Mouse (Mus musculus) cerebellum, adult 2 months (tissue): ENCODE measurements around the gene Cbll1. TPM values are rescaled to one million over a fixed set of nuclear protein-coding genes. Genes with fewer than 3 reads are reported as not detected.
"Not testable (repeated sequence)": the region's sequence is repeated elsewhere in the genome, so short reads cannot be mapped to it uniquely, and the experiment has no call there.

ENCODE experiments used
- DNase-seq, 2 experiments: peaks; one replicate each; pipeline ENCODE4 v3.0.0; 2021
- H3K27ac ChIP-seq: fragments of 200-500 bp; 2 replicates; pipeline ENCODE4 v1.5.1; 2012; ENCODE audit warnings: low read length, control low read depth, inconsistent platforms; ENCODE audit not compliant: insufficient read depth
- H3K27me3 ChIP-seq: fragments of 200-500 bp; 2 replicates; pipeline ENCODE4 v1.6.1; 2012; ENCODE audit warnings: inconsistent platforms, mild to moderate bottlenecking, low read length, moderate library complexity; ENCODE audit not compliant: control insufficient read depth, insufficient read depth
- H3K4me1 ChIP-seq: fragments of 200-500 bp; 2 replicates; pipeline ENCODE4 v1.6.1; 2011; ENCODE audit warnings: low read length; ENCODE audit not compliant: control insufficient read depth, insufficient read depth
- H3K4me3 ChIP-seq: fragments of 200-500 bp; replicated peaks from 2 replicates; pipeline ENCODE3; 2011; ENCODE audit warnings: mild to moderate bottlenecking, low read depth, low read length, control low read depth; ENCODE audit not compliant: insufficient read depth
- CTCF ChIP-seq: fragments of 200-500 bp; IDR thresholded peaks from 2 replicates; pipeline ENCODE4 v1.5.1; 2011; ENCODE audit warnings: low read depth, mild to moderate bottlenecking, control low read depth, low read length, moderate library complexity, borderline replicate concordance; ENCODE audit not compliant: insufficient read depth
- POLR2A ChIP-seq: fragments of 200-500 bp; IDR thresholded peaks from 2 replicates; pipeline ENCODE4 v1.6.1; 2011; ENCODE audit warnings: low read length, control low read depth, borderline replicate concordance; ENCODE audit not compliant: insufficient read depth
- WGBS: fragments of 180-500 bp; shearing (Covaris S2); methylation state at CpG from one replicate; pipeline ENCODE4 v1.1.7; 2018; 5-methylcytosine and 5-hydroxymethylcytosine counted together
- polyA plus RNA-seq: library from polyadenylated mRNA; depleted of rRNA; stranded (reverse); fragments of >200 nt; gene quantifications from 2 replicates; pipeline ENCODE4 v1.2.3, GENCODE M21; 2012

Cbll1 gene
- polyA plus RNA-seq, 1 experiment, result 11.3 TPM

GRCm38 (mm10) chr12:31508496-31508895 lies 9.1 kb upstream of the Cbll1 start:
- no peak overlapping the region for H3K4me3 ChIP-seq
- H3K27me3 ChIP-seq, result no peaks in the 10 kb centered on the region
- WGBS, result 84% methylated on average over 6 of the region's 6 CpGs
- H3K27ac ChIP-seq, result no peak overlapping the region
- TF ChIP-seq POLR2A (no peak), CTCF (no peak)
- DNase-seq, result no peak
- no peaks in the 10 kb centered on the region for H3K4me1 ChIP-seq

DNA sequence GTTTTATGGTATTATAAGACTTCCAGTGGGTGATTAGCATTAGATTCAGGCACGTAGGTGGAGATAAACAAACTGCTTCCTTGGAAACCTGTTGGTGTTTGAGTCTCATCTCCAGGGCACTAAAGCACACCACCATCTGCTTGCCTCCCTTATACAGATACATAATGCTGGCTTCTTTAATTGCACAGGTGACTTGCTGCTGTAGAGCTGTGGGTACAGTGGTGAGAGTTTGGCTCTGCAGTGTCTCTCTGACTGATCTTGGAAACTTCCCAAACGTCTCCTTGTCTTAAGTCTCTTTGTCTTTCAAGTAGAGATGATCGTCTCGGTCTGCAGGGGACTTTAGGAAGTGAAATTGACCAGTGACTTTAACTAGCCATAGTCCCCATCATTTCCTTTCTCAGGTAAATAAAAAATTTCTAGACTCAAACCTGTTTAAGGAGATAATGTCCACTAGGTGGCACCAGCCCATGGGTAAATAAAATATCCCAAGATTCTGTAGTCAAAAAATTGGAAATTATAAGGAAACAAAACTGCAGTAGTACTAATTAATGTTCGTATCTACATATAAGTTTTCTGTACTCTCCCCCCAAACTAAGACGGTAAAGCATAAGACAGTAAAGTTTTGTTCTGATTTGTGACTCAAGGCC lies 8.4 kb upstream of the Cbll1 start:
- Histone ChIP-seq H3K27ac (no peak overlapping the region), H3K27me3 (no peaks in the 10 kb centered on the region), H3K4me3 (no peak overlapping the region), H3K4me1 (no peaks in the 10 kb centered on the region)
- 38% methylated on average over 6 of the region's 6 CpGs for WGBS
- TF ChIP-seq POLR2A, result no peak
- TF ChIP-seq CTCF, result peak; percentile 36; the same call in 1 of the 2 replicates
- DNase-seq, result peak in 1 of 2 experiments; percentile 49

- peaks cover 5% of the 10 kb centered on the region; the same call in 1 of the 2 replicates for H3K4me1 ChIP-seq
- TF ChIP-seq CTCF, result no peak
- TF ChIP-seq POLR2A, result no peak
- H3K27ac ChIP-seq, result no peak overlapping the region
- H3K27me3 ChIP-seq, result no peaks in the 10 kb centered on the region
- DNase-seq, result no peak
- no peak overlapping the region for H3K4me3 ChIP-seq
Measured at GRCm38 (mm10) chr12:31503211-31503610, 3.8 kb upstream of the Cbll1 start.

DNA sequence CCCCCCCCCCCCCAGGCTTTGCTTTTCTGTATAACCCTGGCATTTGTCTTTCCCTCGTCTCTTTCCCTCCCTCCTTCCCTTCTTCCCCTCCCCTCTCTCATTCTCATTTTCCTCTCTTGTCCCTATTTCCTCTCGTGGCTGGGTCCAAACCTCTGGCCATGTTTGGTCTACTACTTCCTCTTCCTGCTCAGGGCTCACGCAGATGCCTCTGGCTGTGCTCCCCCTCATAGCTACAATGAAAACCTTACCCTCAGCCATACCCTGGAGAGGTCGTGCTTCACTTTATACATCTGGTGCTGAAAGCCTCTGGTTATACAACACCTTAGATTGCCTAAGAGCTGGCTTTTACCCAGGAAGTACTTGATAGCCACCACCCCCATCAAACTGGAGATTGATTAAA lies 1.9 kb upstream of the Cbll1 start:
- Histone ChIP-seq H3K27ac (no peak overlapping the region), H3K4me3 (no peak overlapping the region), H3K27me3 (no peaks in the 10 kb centered on the region), H3K4me1 (peaks cover 5% of the 10 kb centered on the region; the same call in 1 of the 2 replicates)
- DNase-seq, result no peak
- TF ChIP-seq POLR2A (no peak), CTCF (no peak)
- WGBS, result 78% methylated on average over 4 of the region's 4 CpGs

DNA sequence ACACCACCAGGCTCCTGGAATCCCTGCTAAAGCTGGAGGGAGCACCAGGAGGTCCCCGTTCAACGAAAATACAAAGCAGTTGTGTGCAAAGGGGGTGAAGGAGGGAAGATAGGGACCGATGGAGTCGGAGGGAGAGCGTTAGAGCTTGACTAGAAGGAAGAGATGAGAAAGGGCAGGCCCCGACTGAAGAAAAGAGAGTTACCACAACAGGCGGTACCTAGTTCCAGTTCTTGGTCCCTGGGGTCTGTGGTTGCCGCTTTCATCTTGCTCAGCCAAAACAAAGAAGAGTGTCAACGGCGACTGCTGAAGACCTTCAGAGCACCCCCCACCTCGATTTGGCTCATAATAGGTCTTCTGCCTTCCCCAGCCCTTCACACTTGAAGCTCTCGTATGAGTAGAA lies 780 bp upstream of the Cbll1 start:
- Histone ChIP-seq H3K4me3 (peak overlapping the region; percentile 93), H3K27ac (peak overlapping the region; percentile 81), H3K27me3 (no peaks in the 10 kb centered on the region), H3K4me1 (peaks cover 5% of the 10 kb centered on the region; the same call in 1 of the 2 replicates)
- TF ChIP-seq POLR2A (no peak), CTCF (no peak)
- DNase-seq, result no peak
- WGBS, result 1% methylated on average over 12 of the region's 12 CpGs

GRCm38 (mm10) chr12:31498936-31499313 lies 491 bp downstream of the Cbll1 start:
- 0% methylated on average over 25 of the region's 25 CpGs for WGBS
- no peak for DNase-seq
- TF ChIP-seq CTCF (no peak), POLR2A (no peak)

DNA sequence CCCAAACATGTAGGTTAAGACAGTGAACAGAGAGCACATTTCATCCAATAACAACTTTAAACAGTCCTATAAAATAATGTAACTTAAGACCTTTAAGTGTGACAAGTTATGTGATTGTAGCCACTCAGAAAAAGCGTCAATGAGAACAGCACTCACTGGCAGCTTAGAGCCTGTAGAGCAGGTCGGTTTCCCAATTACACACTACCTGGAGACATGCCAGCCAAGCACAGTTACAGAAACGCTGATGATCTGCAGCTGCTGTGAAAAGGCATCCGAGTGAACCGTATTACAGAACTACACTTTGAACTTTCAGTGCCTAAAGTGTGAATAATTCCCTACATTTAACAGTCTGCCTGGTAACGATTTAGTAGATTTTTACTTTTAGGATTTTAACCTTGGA lies 13.0 kb downstream of the Cbll1 start:
- no peak for TF ChIP-seq CTCF
- TF ChIP-seq POLR2A, result no peak
- Histone ChIP-seq H3K4me1 (no peaks in the 10 kb centered on the region), H3K4me3 (no peak overlapping the region), H3K27me3 (no peaks in the 10 kb centered on the region), H3K27ac (no peak overlapping the region)
- DNase-seq, result no peak
- WGBS, result 28% methylated on average over 6 of the region's 6 CpGs

More at GRCm38 (mm10) chr12:31498936-31499313, 491 bp downstream of the Cbll1 start:
- peaks cover 5% of the 10 kb centered on the region; the same call in 1 of the 2 replicates for H3K4me1 ChIP-seq
- H3K27ac ChIP-seq, result 0 out of 2 replicates have a peak overlapping the region, but pooled peaks have one; percentile 20
- peak overlapping the region; percentile 93 for H3K4me3 ChIP-seq
- no peaks in the 10 kb centered on the region for H3K27me3 ChIP-seq

DNA sequence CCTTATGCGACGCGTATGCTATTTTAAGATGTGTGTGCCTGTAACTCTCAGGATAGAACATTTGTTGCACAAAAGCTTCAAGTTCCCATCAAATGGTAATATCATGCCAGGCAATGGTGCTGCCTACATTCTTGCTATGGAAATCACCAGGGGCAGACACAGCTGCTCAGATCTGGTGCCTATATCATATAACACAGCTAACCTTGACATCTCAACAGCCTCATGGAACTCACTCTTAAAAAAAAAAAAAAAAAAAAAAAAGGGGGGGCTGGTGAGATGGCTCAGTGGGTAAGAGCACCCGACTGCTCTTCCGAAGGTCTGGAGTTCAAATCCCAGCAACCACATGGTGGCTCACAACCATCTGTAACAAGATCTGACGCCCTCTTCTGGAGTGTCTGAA lies 21.2 kb downstream of the Cbll1 start:
- WGBS, result 87% methylated on average over 6 of the region's 6 CpGs
- not testable (repeated sequence) for H3K27ac ChIP-seq, DNase-seq, H3K27me3 ChIP-seq, H3K4me3 ChIP-seq, H3K4me1 ChIP-seq
